In the genomic region with DNA sequence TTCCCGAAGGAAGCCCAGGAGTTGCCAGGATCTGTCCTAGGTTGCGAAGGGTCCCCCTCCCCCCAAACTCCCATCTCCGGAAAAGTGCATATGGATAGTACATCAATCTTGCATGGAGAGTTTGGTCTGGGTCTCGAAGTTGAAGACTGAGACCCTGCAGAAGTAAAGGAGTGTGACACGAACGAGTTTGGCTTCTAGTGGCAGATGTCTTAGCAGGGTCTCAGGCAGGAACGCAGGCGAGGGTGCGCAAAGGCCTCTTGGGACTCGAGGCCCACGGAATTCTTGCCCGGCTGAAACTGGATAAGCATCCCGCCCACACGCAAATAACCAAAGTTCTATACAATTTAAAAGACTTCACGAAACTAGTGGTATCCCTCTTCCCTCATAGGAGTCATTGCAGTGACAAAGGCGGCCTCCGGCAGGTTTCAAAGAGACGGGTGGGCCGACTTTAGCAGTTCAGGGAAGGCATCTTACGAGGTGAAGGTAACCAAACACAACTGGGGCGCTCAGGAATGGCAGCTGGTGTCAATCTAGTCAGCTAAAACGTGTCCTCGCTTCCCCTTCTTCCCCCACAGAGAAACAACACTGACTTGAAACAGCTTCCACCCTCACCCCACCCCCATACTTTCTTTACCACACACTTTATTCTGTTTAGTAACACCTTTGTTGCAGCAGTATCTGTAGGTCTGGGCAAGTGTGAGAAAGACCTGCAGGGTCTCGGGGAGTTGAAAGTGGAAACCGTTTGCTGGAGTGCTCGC, we compare ENCODE assay signal across 8 mouse cellular contexts.
DNase-seq lines count a peak whose midpoint lies in the region; ATAC-seq and TF ChIP-seq lines count a peak whose summit lies in the region.

No protein-coding gene starts in this region.

- no peaks in the 10 kb centered on the region for H3K36me3 ChIP-seq in heart, embryonic 10.5 days
- no peaks in the 10 kb centered on the region for H3K36me3 ChIP-seq in heart, embryonic 14.5 days (ENCODE audit: control insufficient read depth, insufficient read depth, low read length)
- H3K36me3 ChIP-seq in liver, postnatal 0 days (replicated peaks; ENCODE audit: insufficient read depth, low read length) = no peaks in the 10 kb centered on the region

- H3K27me3 ChIP-seq in heart, embryonic 10.5 days (ENCODE audit: insufficient read depth, poor library complexity, severe bottlenecking) = peaks cover 54% of the 10 kb centered on the region
- peaks cover 15% of the 10 kb centered on the region for H3K27me3 ChIP-seq in heart, embryonic 14.5 days (ENCODE audit: control insufficient read depth, insufficient read depth, low read length)
- peaks cover 41% of the 10 kb centered on the region for H3K27me3 ChIP-seq in liver, postnatal 0 days (ENCODE audit: insufficient read depth, low read length)

- no peak for TF ChIP-seq EP300 in liver, postnatal 0 days (IDR thresholded peaks at IDR 0.05; ENCODE audit: low read depth)

- no peaks in the 10 kb centered on the region for H3K9me3 ChIP-seq in heart, embryonic 10.5 days
- H3K9me3 ChIP-seq in heart, embryonic 14.5 days (ENCODE audit: control insufficient read depth, low read length) = no peaks in the 10 kb centered on the region
- H3K9me3 ChIP-seq in liver, postnatal 0 days (ENCODE audit: low read length) = no peaks in the 10 kb centered on the region

- TF ChIP-seq CTCF in liver, postnatal 0 days (IDR thresholded peaks at IDR 0.05; ENCODE audit: low read depth) = no peak

- H3K4me2 ChIP-seq in heart, embryonic 14.5 days (ENCODE audit: low read length) = peak overlapping the region; percentile 94
- H3K4me2 ChIP-seq in liver, postnatal 0 days (ENCODE audit: low read depth, low read length) = peak overlapping the region; percentile 98

- intact Hi-C loops in heart, postnatal 25 days (cut with DNase I) = loop anchor here (10.0 kb wide), 1 partner anchor 490 kb away; no protein-coding TSS in a partner anchor

- no peak for ATAC-seq in heart, embryonic 14.5 days (ENCODE audit: insufficient number of reproducible peaks, insufficient read depth, low FRiP score, low read depth)
- no peak for ATAC-seq in liver, postnatal 0 days

- H3K4me1 ChIP-seq in heart, embryonic 10.5 days = peaks cover 59% of the 10 kb centered on the region
- H3K4me1 ChIP-seq in heart, embryonic 14.5 days (ENCODE audit: control insufficient read depth in 2 of 2, insufficient read depth in 2 of 2, low read length in 2 of 2) = peaks cover 21 to 45% of the 10 kb centered on the region in 2 experiments; a peak in 3 of 4 replicates
- H3K4me1 ChIP-seq in liver, postnatal 0 days (ENCODE audit: insufficient read depth) = peaks cover 36% of the 10 kb centered on the region

- peak overlapping the region; percentile 69; the same call in 1 of the 2 replicates for H3K27ac ChIP-seq in heart, embryonic 10.5 days
- no peak overlapping the region for H3K27ac ChIP-seq in heart, embryonic 14.5 days (replicated peaks in 1 of 2; ENCODE audit: control insufficient read depth in 1 of 2, insufficient read depth in 1 of 2, low read depth in 2 of 2, low read length in 2 of 2)
- peak overlapping the region; percentile 99 for H3K27ac ChIP-seq in liver, postnatal 0 days (ENCODE audit: low read depth)

- H3K4me3 ChIP-seq in heart, embryonic 10.5 days = peak overlapping the region; percentile 90
- H3K4me3 ChIP-seq in heart, embryonic 14.5 days (ENCODE audit: control insufficient read depth in 1 of 2, insufficient read depth in 1 of 2, low read depth in 1 of 2, low read length in 2 of 2) = peak overlapping the region; percentile 37 to 38
- peak overlapping the region; percentile 87 for H3K4me3 ChIP-seq in liver, postnatal 0 days (ENCODE audit: low read depth, low read length)

- WGBS in heart, embryonic 10.5 days = 5% methylated on average over 26 of the region's 26 CpGs
- 22% methylated on average over 26 of the region's 26 CpGs for WGBS in heart, embryonic 14.5 days
- WGBS in liver, postnatal 0 days (ENCODE audit: insufficient replicate concordance) = 28% methylated on average over 26 of the region's 26 CpGs

- DNase-seq in heart, embryonic 10.5 days (ENCODE audit: low spot score) = no peak
- no peak for DNase-seq in heart, postnatal 25 days (ENCODE audit: low spot score)
- peak; percentile 28 for DNase-seq in MN1 (ENCODE audit: low spot score)
- peak; percentile 21 for DNase-seq in liver, postnatal 0 days
- DNase-seq in testis, postnatal 14 days (ENCODE audit: low spot score) = peak; percentile 69
- no peak for DNase-seq in adrenal gland, adult 8-10 months
- no peak for DNase-seq in left cerebral cortex, adult 11 months (ENCODE audit: low spot score)

- peak overlapping the region; percentile 16; the same call in 1 of the 2 replicates for H3K9ac ChIP-seq in heart, embryonic 14.5 days (ENCODE audit: low read length)
- H3K9ac ChIP-seq in liver, postnatal 0 days (replicated peaks) = peak overlapping the region; percentile 98

Comparison
In these comparisons a context has a peak if more than half of its experiments do, and no peak if none do; other contexts are left out.
1. H3K27ac ChIP-seq: peak in heart, embryonic 10.5 days (single experiment) and liver, postnatal 0 days (single experiment); none in heart, embryonic 14.5 days (0 of 2).
2. DNase-seq: peak in MN1 (single experiment), liver, postnatal 0 days (single experiment) and testis, postnatal 14 days (single experiment); none in heart, embryonic 10.5 days (single experiment), heart, postnatal 25 days (single experiment), adrenal gland, adult 8-10 months (single experiment) and left cerebral cortex, adult 11 months (single experiment).
3. H3K4me3 ChIP-seq: peak in every context shown above with its lines; median percentile 90 in heart, embryonic 10.5 days; 87 in liver, postnatal 0 days; 38 in heart, embryonic 14.5 days.